Mouse (Mus musculus): ENCODE results near the gene Pabpc5. TPM values are rescaled to one million over a fixed set of nuclear protein-coding genes. Genes with fewer than 3 reads are reported as not detected.

The Pabpc5 gene
- not detected for polyA plus RNA-seq (2021)

DNA sequence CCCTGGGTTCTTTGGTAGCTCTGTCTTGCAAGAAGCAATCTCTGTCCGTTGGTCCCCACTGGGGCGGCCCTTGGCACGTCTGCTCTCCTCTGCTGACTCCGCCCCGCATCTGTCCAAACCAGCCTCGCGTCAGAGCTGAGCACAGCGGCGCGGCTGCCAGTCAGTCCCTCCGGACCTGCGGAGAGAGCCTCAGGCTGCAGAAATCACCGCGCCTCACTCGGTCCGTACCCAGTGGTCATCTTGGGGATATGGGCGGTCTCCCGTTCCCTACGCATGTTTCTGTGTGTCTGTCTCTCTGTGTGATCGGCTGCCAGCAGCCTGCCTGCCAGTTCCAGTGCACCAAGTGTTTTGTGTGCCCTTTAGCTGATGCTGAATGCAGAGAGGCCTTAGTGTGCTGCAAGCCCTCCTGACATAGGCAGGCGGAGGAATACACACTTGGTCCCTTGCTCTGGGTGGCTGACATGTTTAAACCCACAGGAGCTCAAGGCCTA, at the start of gene Pabpc5:
Gene Pabpc5 (plus strand): TSS at position 116 of the 491 bp plus-strand sequence.
- CTCF ChIA-PET = no interaction called here
- peaks cover 3% of the 10 kb centered on the region for H3K27me3 ChIP-seq
- DNase-seq (ENCODE audit: low read depth, low spot score) = no peak
- TF ChIP-seq CTCF (IDR thresholded peaks at IDR 0.05) = no peak
- POLR2A ChIA-PET = no interaction called here
- in situ Hi-C loops (cut with MboI; ENCODE audit: low pct_unique_long_range_greater_than_20kb) = no loop called here
- no peak for ATAC-seq

DNA sequence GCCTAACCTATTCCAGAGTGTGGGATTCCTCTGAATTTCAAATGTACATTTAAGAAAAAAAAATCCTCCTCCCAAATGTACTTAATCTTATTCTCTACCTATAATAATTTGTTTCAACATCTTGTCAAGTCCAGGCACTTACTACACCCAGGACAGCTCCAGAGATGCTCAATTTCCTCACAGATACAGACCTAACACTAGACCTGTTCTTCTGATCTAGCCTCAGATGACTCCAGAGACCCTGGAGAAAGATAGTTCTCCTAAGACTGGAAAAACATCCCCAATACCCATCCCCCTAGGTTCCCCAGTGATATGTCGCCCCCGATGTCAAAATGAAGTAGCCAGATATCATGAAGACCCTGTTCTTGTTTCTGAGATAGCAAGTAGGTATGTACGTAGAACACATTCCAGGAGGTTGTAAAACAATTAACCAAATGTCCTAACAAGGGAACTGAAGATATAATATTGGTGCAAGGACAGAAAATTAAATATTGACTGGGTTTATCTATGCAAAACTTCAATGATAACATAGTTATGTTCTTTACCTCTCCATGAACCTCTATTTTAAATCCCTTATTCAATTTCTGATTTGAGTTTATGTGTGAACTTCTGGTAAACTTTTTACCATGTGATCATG, 39.9 kb upstream of the Pabpc5 start:
- DNase-seq (ENCODE audit: low read depth, low spot score) (no peak), ATAC-seq (no peak)
- H3K27me3 ChIP-seq = peaks cover 4% of the 10 kb centered on the region
- TF ChIP-seq CTCF (IDR thresholded peaks at IDR 0.05) = no peak
- ChIA-PET CTCF (no interaction called here), POLR2A (no interaction called here)
- in situ Hi-C loops (cut with MboI; ENCODE audit: low pct_unique_long_range_greater_than_20kb) = no loop called here

DNA sequence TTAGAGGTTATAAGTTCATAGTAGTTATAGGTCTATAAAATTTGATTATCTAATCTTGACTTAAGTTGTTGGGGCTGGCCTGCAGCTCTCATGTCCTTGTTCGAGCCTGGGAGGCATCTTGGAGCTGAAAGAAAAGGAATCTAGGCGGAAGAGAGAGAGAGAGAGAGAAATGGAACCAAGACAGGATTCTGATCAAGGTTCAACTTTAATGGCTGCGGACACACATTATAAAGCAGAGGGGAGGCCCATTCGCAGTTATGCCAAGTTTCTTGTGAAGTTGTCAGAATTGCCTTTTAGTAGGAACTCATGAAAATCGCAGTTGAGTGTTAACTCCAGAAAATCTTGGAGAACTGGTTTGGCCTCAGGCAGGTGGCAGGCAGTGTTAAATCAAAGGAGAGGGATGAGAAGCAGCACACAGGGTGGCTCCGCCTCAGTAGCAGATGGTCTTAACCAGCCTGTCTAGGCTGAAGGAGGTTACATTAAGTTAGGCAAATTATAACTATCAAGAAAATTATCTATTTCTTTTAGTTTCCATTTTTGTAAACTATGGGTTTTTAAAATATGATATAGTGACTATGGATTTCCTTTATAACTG, 38.6 kb upstream of the Pabpc5 start:
- ChIA-PET CTCF (no interaction called here), POLR2A (no interaction called here)
- no peak for DNase-seq (ENCODE audit: low read depth, low spot score)
- no peak for ATAC-seq
- in situ Hi-C loops (cut with MboI; ENCODE audit: low pct_unique_long_range_greater_than_20kb) = no loop called here
- peaks cover 4% of the 10 kb centered on the region for H3K27me3 ChIP-seq
- TF ChIP-seq CTCF (IDR thresholded peaks at IDR 0.05) = no peak

DNA sequence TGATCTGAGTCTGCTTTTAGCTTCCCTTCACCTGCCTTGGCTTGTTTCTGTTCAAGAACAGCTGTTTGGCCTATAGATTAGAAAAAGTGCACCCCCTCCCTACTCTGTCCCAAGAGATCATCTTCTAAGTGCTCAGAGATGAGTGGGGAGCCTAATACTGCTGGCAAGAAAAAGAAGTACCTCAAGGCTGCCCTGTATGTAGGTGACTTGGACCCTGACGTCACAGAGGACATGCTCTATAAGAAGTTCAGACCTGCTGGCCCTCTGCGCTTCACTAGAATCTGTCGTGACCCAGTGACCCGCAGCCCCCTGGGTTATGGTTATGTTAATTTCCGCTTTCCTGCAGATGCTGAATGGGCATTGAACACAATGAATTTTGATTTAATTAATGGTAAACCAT, 856 bp downstream of the Pabpc5 start:
- peaks cover 3% of the 10 kb centered on the region for H3K27me3 ChIP-seq
- ChIA-PET CTCF (no interaction called here), POLR2A (no interaction called here)
- TF ChIP-seq CTCF (IDR thresholded peaks at IDR 0.05) = no peak
- in situ Hi-C loops (cut with MboI; ENCODE audit: low pct_unique_long_range_greater_than_20kb) = no loop called here
- ATAC-seq (no peak), DNase-seq (ENCODE audit: low read depth, low spot score) (no peak)

All from Patski (cell line).